Mouse (Mus musculus) forebrain, postnatal 0 days (tissue): ENCODE data around the gene Smim4. TPM values are rescaled to one million over a fixed set of nuclear protein-coding genes. Genes with fewer than 3 reads are reported as not detected.

Experiments
- ATAC-seq: fragments of 200-750 bp; cut with Nextera tagmentation; 2 replicates; pipeline ENCODE4 v1.8.0; 2017; ENCODE audit warnings: mild to moderate bottlenecking, moderate library complexity
- DNase-seq: peaks from one replicate; pipeline ENCODE4 v3.0.0-alpha.2; 2015
- H3K27ac ChIP-seq: fragments of 300-500 bp; sonication (generic); 2 replicates; pipeline ENCODE4 v1.5.1; 2014; ENCODE audit warnings: low read depth, mild to moderate bottlenecking, antibody characterized with exemption, low read length, moderate library complexity, mixed read lengths
- H3K27me3 ChIP-seq: fragments of 300-500 bp; sonication (generic); 2 replicates; pipeline ENCODE4 v1.6.1; 2014; ENCODE audit warnings: mild to moderate bottlenecking, low read length, mixed read lengths; ENCODE audit not compliant: insufficient read depth
- H3K36me3 ChIP-seq: fragments of 300-500 bp; sonication (generic); 2 replicates; pipeline ENCODE4 v1.6.1; 2014; ENCODE audit warnings: mild to moderate bottlenecking, moderate library complexity; ENCODE audit not compliant: insufficient read depth
- H3K4me1 ChIP-seq: fragments of 300-500 bp; sonication (generic); 2 replicates; pipeline ENCODE4 v1.6.1; 2014; ENCODE audit warnings: antibody characterized with exemption; ENCODE audit not compliant: insufficient read depth
- H3K4me2 ChIP-seq: fragments of 300-500 bp; sonication (generic); 2 replicates; pipeline ENCODE4 v1.6.1; 2014; ENCODE audit warnings: low read depth, mild to moderate bottlenecking, moderate library complexity
- H3K4me3 ChIP-seq: fragments of 300-500 bp; sonication (generic); 2 replicates; pipeline ENCODE4 v1.5.1; 2014; ENCODE audit warnings: low read depth, low read length, mixed read lengths
- H3K9ac ChIP-seq: fragments of 300-500 bp; sonication (generic); 2 replicates; pipeline ENCODE4 v1.6.1; 2014; ENCODE audit warnings: mild to moderate bottlenecking
- H3K9me3 ChIP-seq: fragments of 300-500 bp; sonication (generic); 2 replicates; pipeline ENCODE4 v1.6.1; 2016; ENCODE audit warnings: low read length
- CTCF ChIP-seq: sonication (generic); IDR thresholded peaks from 2 replicates; pipeline ENCODE4 v1.5.1; 2016; ENCODE audit warnings: antibody characterized with exemption, control low read depth, low read depth
- WGBS: fragments of 180-500 bp; shearing (Covaris S2); extraction: QIAGEN DNeasy Blood & Tissue Kit; methylation state at CpG from one replicate; pipeline ENCODE4 v1.1.7; 2014; 5-methylcytosine and 5-hydroxymethylcytosine counted together
- polyA plus RNA-seq: library from polyadenylated mRNA; unstranded; fragments of >200 nt; fragmentation: Nextera tagmentation; extraction: Ambion mirVana; gene quantifications from 2 replicates; pipeline ENCODE4 v1.2.1, GENCODE M21; 2015
- total RNA-seq: library from RNA; depleted of rRNA; stranded (reverse); fragments of >200 nt; gene quantifications from 2 replicates; pipeline ENCODE4 v1.2.3, GENCODE M21; 2014

The Smim4 gene
- total and polyA plus RNA-seq, 2 experiments from 2014 or later = 9.9 to 49.1 TPM

GRCm38 (mm10) chr14:31170963-31171362 lies 42.2 kb upstream of the Smim4 start:
- H3K27ac ChIP-seq = no peak overlapping the region
- no peaks in the 10 kb centered on the region for H3K27me3 ChIP-seq
- DNase-seq = no peak
- H3K9ac ChIP-seq = no peak overlapping the region
- WGBS = 79% methylated on average over 13 of the region's 13 CpGs
- no peaks in the 10 kb centered on the region for H3K9me3 ChIP-seq
- H3K36me3 ChIP-seq = peaks cover 56% of the 10 kb centered on the region
- no peak overlapping the region for H3K4me2 ChIP-seq
- no peaks in the 10 kb centered on the region for H3K4me1 ChIP-seq
- H3K4me3 ChIP-seq = no peak overlapping the region
- no peak for ATAC-seq
- no peak for TF ChIP-seq CTCF

- no peaks in the 10 kb centered on the region for H3K4me1 ChIP-seq
- H3K9ac ChIP-seq = no peak overlapping the region
- ATAC-seq (no peak), DNase-seq (no peak)
- H3K27me3 ChIP-seq = no peaks in the 10 kb centered on the region
- H3K4me3 ChIP-seq = no peak overlapping the region
- peaks cover 41% of the 10 kb centered on the region for H3K36me3 ChIP-seq
- 85% methylated on average over 6 of the region's 6 CpGs for WGBS
- TF ChIP-seq CTCF = no peak
- no peak overlapping the region for H3K4me2 ChIP-seq
- H3K27ac ChIP-seq = 0 out of 2 replicates have a peak overlapping the region, but pooled peaks have one; percentile 15
- no peaks in the 10 kb centered on the region for H3K9me3 ChIP-seq
These were observed 40.8 kb upstream of the Smim4 start for GRCm38 (mm10) chr14:31169508-31169907.

- ATAC-seq = no peak
- no peak for DNase-seq
- H3K4me3 ChIP-seq = no peak within 1 kb of the TSS
- 0 out of 2 replicates have a peak within 1 kb of the TSS, but pooled peaks have one; percentile 15 for H3K27ac ChIP-seq
- no peak within 1 kb of the TSS for H3K4me2 ChIP-seq
- H3K9ac ChIP-seq = no peak within 1 kb of the TSS
- peaks cover 30% of the 10 kb centered on the region for H3K36me3 ChIP-seq
- H3K4me1 ChIP-seq = no peaks in the 10 kb centered on the region
- no peak for TF ChIP-seq CTCF
- no peaks in the 10 kb centered on the region for H3K9me3 ChIP-seq
- no peaks in the 10 kb centered on the region for H3K27me3 ChIP-seq
- 56% methylated on average over 10 of the region's 10 CpGs for WGBS
These were observed 39.7 kb upstream of the Smim4 start, which contains the start of gene Stab1 for GRCm38 (mm10) chr14:31168425-31168824. TSS of gene Stab1 (minus strand) at chr14:31168641.

- no peak overlapping the region for H3K27ac ChIP-seq
- H3K36me3 ChIP-seq = peaks cover 14% of the 10 kb centered on the region
- 43% methylated on average over 9 of the region's 9 CpGs for WGBS
- TF ChIP-seq CTCF = no peak
- no peak for DNase-seq
- H3K4me3 ChIP-seq = no peak overlapping the region
- no peaks in the 10 kb centered on the region for H3K27me3 ChIP-seq
- no peak overlapping the region for H3K9ac ChIP-seq
- no peaks in the 10 kb centered on the region for H3K9me3 ChIP-seq
- no peak for ATAC-seq
- H3K4me1 ChIP-seq = no peaks in the 10 kb centered on the region
- no peak overlapping the region for H3K4me2 ChIP-seq
These were observed 38.1 kb upstream of the Smim4 start for GRCm38 (mm10) chr14:31166827-31167226.

- DNase-seq (no peak), ATAC-seq (no peak)
- H3K4me1 ChIP-seq = no peaks in the 10 kb centered on the region
- H3K9ac ChIP-seq = no peak overlapping the region
- H3K4me3 ChIP-seq = no peak overlapping the region
- no peak overlapping the region for H3K4me2 ChIP-seq
- H3K9me3 ChIP-seq = no peaks in the 10 kb centered on the region
- no peak overlapping the region for H3K27ac ChIP-seq
- H3K36me3 ChIP-seq = peaks cover 7% of the 10 kb centered on the region
- 62% methylated on average over 10 of the region's 10 CpGs for WGBS
- no peak for TF ChIP-seq CTCF
- H3K27me3 ChIP-seq = no peaks in the 10 kb centered on the region
These were observed 37.4 kb upstream of the Smim4 start for GRCm38 (mm10) chr14:31165991-31166630.

- Histone ChIP-seq H3K36me3 (peaks cover under 1% of the 10 kb centered on the region; the same call in 1 of the 2 replicates), H3K9ac (no peak overlapping the region), H3K4me1 (no peaks in the 10 kb centered on the region), H3K27me3 (no peaks in the 10 kb centered on the region), H3K4me3 (no peak overlapping the region), H3K9me3 (no peaks in the 10 kb centered on the region), H3K27ac (no peak overlapping the region), H3K4me2 (no peak overlapping the region)
- no peak for ATAC-seq
- no peak for DNase-seq
- WGBS = 67% methylated on average over 7 of the region's 7 CpGs
- TF ChIP-seq CTCF = no peak
These were observed 36.7 kb upstream of the Smim4 start for GRCm38 (mm10) chr14:31165458-31165857.

GRCm38 (mm10) chr14:31165010-31165409 lies 36.3 kb upstream of the Smim4 start:
- no peaks in the 10 kb centered on the region for H3K27me3 ChIP-seq
- no peak overlapping the region for H3K27ac ChIP-seq
- H3K4me2 ChIP-seq = no peak overlapping the region
- 51% methylated on average over 2 of the region's 2 CpGs for WGBS
- H3K36me3 ChIP-seq = no peaks in the 10 kb centered on the region; the same call in 1 of the 2 replicates
- H3K9ac ChIP-seq = no peak overlapping the region
- no peaks in the 10 kb centered on the region for H3K9me3 ChIP-seq
- H3K4me3 ChIP-seq = no peak overlapping the region
- ATAC-seq (no peak), DNase-seq (no peak)
- no peaks in the 10 kb centered on the region for H3K4me1 ChIP-seq
- no peak for TF ChIP-seq CTCF
